Mouse (Mus musculus): ENCODE measurements around the gene Gprin3.

Gprin3 gene

DNA sequence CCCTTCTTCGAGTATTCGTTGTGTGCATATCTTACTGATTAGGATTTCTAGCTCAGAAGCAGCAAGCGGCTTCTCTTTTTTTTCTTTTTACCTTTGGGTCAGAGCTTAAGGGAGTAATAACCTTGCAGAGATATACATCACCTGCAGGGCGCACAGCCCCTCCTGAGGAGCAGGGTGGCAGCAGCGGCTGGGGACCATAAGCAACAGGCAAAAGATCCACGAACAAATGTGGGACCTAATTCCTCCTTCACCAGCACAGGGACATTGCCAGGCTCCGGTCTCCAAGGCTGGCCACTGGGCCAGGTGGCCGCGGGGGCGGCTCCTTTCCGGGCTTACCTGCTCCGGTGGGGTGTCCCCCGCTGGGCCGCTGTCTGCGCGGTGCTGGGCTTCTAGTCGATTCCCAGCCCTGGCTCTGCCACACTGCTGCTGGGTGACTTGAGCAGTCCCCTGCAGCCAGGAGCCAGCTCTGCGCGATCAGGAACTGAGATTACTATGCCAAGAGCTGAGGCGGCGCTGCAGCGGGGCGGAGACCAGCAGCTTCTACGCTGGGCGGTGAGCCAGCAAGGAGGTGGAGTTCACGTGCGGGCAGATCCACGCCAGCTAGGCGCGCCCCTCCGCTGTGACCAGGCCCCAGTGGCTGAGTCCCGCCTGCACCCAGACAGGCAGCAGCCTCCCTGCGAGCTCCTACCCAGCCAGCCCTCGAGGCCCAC, at the start of gene Gprin3:
Gene Gprin3 (minus strand): TSS at position 471 of the 710 bp plus-strand sequence.
- DNase-seq, result peak; percentile 90

DNA sequence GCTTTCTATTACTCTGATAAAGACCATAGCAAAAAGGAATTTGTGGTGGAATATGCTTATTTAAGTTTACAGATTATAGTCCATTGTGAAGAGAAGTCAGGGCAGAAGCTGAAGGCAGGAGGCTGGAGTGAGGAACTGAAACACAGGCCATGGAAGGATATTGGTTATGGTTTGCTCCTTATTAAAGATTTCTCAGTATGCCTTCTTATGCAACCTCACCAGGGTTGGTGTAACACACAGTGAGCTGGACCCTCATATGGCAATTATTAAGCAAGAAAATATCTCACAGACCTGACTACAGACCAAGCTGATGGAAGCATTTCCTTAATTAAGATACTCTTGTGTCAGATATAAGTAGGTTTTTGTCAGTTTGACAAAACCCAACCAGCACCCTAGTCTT, 32.8 kb upstream of the Gprin3 start:
- DNase-seq, result no peak

DNA sequence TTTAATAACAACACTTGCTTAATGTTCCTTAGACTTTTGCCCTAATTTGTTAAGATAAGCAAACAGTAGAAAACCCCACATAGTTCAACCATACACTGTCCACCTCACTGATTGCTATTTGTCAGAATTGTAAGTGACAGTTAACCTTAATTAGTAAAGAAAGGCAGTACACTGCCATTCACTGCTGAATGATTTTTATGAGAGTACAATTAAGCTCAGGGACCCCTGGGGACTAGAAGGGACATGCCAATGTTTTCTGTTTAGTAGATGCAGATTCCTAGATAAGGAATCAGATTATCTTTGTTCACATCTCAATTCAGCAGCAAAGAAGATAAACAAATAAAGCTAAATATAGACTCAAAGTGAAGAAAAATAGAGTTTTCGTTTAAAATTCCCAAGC, 30.0 kb upstream of the Gprin3 start:
- no peak for DNase-seq

DNA sequence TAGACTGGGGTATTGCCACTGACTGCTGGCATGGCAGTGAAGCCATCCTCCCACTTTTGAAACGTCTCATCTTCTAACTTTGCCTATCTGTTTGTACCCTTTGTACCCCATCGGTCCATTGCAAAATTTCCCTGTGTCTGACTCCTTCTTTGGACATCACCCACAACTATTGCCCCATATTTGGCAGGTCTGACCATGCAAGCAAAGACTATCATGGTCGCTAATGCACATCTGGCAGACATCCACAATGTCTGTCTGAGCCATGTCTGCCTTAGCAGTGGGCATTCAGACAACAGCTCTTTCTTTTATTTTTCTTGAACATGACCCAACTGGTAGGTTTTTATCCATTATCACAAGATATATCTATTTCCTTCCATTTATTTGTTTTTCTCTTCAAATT, 25.3 kb upstream of the Gprin3 start:
- DNase-seq, result no peak

DNA sequence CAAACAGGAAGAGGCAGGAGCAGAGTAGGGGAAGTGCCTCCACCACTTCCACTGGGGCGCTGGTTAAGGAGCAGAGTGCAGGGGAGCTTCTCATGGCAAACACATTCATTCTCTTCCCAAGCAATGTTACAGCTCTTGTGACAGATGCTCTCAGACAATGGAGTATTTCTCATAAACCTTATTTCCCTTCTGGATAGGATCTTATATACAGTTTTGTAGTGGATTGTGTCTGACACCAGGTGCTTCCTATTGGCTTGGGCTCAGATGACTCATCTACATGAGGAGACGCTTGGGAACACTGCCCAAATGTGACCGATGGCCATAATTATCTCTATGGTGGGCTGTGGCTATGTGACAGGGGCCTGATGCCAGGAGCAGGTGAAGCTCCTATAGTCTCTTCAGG, 19.0 kb upstream of the Gprin3 start:
- DNase-seq, result no peak

DNA sequence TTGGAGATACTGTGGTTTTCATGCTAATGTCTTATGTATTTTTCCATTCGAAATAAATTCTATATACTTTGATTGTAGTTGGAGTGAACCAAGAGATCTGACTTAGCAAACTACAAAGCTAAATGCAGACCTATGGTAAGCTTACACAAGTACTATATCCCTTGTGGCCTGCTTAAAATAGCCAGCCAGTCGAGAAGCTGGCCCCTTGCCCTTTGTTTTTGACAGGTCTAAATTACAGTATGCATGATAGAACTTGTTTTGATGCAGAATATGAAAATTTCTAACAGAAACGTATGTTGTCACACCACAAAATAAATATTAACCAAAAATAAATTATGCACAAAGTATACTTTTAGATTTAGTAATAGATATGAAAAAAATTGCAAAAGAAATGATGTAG, 9.8 kb upstream of the Gprin3 start:
- no peak for DNase-seq

DNA sequence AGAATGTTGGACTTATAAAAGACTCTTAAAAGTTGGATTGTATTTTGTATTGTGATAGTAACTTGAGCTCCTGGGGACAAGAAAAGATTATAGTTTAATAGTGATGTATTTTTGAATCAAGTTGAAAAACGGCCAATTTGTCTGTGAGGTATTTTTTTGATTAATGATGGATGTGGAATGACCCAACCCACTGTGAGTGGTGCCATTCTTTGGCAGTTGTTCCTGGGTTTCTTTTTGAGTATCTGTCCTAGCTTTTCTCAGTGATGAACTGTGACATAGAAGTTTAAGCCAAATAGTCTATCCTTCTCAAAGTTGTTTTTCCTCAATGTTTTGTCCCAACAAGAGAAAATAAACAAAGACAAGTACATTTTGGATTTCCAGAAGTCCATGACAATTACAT, 7.0 kb upstream of the Gprin3 start:
- no peak for DNase-seq

DNA sequence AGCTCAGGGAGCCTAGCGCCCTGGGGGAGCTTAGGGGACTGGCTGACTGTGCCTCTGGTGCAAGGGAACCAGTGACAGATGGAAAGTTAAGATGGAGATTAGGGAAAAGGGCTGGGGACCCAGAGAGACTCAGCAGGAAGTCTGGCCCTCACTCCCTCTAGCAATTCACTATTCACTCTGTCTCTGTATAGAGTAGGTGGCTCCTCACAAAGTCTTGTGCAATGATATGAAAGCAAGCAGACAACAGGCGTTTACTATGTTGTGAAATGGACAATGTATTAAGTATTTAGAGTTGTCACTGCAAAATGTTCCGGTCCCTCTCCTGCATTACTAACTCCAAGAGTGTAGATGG, 416 bp upstream of the Gprin3 start:
- DNase-seq, result no peak

DNA sequence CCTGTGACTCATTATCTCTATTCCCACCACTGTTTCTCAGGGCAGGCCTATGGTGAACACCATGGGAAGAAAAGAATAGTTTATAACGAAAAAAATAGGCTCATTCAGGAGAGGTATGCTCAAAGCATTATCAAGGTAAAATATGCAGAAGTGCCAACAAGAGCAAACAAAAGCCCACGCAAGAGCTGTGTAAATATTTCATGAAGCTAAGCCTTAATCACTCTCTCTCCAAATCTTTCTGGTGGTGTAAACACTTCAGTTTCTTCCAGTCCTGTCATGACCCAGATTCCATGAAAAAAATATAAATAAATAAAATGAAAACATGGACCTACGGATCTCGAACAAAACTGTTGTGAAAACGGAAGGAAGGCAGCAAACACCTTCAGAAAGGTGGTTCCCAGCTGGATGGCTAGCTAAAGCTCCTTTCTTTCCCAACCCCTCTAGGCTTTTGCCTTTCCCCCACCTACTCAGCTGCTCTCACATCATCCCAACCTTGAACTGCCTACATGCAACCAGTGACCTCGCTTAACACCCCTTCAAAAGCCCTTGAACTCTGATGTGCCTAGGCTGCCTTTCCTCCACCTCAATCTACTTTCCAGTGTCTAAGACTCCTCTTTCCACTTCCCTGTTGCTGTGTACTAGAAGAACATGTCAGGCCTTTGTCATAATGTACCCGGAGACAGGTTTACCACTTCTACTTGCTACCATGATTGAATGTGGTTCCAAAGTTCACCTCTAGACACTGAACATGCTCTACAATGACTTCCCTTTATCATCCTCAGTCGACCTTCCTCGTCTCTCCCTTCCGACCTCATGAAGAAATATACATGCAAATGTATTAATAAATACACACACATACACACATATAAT, 988 bp downstream of the Gprin3 start:
- no peak for DNase-seq

DNA sequence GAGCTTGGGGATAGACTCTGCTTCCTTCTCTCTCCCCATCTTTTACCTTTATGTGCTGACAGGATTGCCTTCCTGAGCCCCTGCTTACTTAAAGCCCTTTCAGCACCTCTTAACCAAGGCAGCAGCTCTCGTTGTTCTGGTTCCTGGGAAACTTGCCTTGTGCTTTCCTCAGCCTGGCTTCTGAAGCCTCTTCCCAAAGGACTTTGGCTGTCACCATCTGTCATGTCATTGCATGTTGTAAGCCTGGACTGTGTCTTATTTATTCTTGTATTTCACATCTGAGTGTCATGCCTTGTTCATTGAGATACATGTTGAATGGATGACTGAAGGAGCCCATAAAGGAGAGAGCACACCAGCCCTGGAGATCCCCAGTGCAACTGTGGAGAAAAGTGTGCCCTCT, 2.3 kb downstream of the Gprin3 start:
- DNase-seq, result no peak

DNA sequence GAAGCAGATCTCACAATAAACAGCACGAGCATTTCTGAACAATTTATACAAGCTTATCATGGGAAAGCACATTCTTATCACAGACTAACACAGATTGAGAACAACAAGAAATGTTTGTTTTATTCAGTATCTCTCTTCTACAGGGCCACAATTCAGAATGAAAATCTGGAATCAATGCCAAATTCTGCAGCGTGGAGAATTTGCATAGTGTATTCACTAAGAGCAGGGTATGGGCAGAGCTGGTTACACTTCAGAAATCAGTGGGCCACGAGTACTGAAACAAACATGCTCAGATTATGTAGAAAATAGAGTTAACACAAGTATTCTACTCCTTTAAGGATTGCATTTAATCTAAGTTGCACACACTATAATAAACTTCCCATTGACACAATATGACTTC, 6.8 kb downstream of the Gprin3 start:
- DNase-seq, result no peak

DNA sequence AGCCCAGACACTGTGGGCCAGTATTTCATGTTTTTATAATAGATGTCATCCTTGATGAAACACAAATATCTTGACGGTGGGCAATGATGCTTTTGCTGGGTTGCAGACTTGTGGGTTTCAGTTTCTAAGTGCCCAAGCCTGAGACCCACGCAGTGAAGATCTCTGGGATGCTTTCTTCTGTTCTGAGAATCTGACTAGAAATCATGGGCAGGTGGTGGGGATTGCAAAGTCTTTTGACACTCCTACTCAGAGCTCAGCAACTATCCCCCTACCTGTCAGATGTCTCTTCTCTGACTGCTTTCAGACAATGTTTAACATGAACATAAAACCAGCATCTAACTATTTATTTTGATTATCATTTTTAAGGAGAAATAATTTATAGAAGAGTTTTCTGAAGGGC, 7.4 kb downstream of the Gprin3 start:
- no peak for DNase-seq

DNA sequence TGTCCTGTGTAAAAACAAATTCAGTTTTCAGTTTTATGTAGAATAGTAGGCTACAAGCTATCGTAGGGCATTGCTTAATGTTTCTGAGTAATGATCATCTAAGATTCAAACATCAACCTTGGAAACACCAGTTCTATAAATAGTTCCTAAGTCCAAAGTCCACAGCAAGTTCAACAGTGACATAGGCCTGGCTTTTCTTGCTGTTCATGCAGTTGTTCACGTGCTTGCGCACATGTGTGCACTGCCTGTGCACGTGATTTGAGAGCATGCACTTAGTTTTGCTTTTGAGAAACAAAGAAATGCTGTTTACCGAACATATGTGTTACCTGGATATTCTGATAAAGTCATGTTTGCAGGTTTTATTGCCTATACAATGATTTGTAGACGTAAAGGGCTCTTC, 11.3 kb downstream of the Gprin3 start:
- DNase-seq, result no peak

DNA sequence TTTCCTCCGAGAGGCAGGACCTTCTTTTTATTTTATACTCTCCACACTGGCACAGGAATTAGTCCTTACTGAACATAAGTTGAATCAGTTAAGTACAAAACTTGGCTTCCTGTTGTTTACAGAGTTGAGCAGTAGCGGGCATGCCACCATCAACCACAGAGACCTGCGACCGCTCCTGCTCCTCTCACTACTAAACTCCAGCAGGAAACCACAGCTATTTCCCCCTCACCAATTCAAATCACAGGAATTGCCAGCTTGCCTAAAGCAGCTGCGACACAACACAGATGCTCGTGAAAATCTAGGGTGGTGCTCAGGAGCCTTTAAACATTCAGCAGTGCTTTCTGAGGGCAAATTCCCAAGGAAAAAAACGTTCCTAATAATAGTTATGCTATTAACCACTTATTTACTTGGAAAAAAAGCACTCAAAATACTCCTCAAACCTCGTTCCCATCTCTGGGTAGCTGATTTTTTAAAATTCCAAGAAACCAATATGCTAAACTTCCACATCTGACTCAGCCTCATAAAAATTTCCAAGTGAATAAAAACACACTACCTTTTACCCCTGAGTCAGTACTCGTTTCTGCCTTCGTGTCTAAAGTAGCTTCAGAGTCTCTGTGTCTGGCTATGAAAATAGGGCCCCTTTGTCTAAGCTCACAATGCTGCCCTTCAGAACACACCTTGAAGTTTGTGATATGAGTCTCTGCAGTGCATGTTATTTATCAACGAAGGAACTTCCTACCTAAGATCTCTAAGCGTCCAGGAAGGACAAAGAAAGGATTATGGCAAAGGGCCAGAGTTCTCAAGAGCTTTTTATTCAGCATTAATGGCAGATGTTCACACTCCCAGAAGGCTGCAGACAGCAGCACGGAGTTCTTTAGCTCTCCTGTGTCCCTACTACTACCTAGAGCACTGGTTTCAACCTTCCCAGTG, 13.4 kb downstream of the Gprin3 start:
- no peak for DNase-seq

DNA sequence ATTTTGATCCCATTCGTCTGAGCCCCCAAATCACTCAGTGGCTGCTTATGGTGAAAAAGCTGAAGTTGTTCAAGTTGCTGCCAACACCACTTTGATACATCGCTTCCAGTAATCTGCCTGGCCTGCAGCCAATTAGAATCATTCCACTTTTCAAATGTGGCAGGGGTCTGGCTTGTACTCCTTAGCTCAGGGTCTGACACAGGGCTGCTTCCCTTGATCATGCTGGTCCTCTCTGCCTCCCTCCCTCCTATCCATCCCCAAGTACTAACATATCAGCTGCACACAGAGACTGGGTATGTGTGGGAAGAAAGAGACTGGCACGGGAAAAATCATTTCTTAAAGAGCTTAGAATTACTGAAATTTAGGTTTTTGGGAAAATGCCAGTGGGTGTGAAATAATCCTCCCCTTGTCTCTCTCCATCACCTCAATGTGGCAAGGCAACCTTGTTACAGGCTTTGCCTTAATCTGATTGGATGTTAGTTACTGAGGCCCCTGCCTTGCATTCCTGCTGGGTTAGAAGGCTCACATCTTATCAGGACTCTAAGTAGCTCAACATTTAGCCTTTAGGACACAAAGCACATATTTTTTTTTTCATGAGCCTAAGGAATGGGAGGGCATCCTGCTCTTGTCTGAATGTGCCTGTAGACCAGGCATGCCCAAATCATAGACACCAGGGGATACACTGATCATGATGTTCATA, 16.9 kb downstream of the Gprin3 start:
- DNase-seq, result no peak

DNA sequence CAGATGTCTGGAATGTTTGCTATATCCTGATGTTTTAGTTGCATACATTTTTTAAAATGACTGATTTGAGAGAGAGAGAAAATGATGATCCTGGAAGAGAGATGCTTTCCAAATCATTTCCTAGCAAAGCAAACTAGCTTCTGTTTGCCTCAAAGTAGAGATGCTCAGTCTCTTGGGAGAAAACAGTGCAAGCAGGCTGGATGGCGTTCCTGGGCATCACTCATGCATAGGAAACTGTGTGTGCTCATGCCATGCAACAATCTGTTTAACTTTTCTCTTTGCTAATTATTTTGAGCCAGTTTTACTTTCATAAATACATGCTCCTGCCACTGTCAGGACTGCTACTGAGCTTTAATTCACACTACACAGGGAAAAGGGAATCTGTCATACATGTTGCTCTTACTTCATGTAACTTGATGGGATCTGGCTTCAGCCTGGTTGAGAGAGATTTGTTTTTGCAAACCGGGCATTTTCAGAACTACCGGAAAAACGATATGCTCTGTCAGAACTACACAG, 18.6 kb downstream of the Gprin3 start:
- no peak for DNase-seq

DNA sequence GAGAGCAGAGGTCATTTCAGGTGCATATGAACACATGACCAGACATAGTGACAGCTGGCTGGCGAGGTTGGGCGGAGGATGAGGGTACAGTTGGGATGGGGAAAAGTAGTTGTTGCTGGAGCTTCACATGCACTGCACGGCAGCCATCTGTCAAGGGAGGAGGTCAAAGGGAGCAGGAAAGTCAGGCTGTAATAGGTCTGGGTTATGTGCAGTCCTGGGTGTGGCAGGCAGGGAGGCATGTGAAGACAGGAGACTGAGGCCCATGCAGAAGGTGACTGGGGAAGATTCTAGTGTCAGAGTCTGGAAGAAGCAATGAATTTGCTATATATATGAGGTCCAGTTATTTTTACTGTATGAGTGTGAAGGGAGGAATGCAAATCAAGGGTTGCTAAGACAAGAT, 35.9 kb downstream of the Gprin3 start:
- DNase-seq, result no peak

DNA sequence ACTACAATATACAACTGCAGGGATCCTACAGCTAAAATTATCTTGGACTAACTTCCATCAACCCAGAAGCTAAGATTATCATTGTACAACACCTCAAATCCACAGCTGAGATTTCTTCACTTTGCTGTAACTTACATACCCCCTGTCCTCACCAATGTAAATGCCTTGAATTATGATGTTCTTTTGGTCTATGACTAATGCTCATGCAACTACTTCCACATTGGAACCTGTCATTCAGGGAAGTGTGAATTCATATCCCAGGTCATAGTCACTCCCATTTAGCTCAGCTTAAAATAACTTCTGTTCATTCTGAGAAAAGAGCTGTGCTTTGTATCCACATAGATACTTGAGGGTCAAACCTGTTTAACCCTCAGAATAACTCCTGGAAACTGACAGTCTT, 60.8 kb downstream of the Gprin3 start:
- DNase-seq, result no peak

DNA sequence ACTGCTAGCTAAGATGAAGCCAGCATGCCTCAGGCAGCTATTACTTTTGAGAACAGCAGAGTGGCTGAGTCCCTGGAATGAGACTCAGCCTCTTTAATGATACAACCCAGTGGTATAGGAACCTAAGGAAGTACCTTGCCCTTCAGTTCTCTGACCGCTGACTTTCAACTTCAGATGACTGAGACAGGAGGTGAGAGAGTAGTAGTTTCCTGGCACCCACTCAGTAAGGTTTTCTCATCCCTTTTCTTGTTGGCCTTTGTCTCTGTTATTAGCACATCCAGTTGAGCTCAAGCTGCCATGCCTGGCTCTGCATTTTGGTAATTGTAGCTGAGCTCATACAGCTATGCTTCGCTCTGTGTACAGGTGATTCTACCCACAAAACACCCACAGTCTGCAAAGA, 62.8 kb downstream of the Gprin3 start:
- DNase-seq, result no peak

DNA sequence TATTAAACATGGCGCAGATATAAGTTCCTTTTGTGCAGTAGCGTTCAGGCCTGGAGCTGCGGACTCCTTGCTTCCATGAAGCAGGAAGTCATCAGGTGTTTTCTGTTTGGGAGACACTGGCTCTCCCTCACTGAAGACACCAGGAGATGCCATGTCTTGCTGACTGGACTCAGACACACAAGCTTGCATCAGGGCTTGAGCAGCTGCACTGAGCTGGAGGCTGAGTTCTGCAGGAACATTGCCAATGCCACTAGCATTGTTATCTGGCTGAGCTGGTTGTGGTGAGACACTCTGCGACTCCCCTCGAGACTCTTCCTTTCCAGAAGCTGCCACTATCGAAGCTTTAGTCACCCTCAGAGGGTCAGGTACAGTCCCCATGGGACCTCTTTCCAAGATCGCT, 71.2 kb downstream of the Gprin3 start:
- DNase-seq, result no peak

DNA sequence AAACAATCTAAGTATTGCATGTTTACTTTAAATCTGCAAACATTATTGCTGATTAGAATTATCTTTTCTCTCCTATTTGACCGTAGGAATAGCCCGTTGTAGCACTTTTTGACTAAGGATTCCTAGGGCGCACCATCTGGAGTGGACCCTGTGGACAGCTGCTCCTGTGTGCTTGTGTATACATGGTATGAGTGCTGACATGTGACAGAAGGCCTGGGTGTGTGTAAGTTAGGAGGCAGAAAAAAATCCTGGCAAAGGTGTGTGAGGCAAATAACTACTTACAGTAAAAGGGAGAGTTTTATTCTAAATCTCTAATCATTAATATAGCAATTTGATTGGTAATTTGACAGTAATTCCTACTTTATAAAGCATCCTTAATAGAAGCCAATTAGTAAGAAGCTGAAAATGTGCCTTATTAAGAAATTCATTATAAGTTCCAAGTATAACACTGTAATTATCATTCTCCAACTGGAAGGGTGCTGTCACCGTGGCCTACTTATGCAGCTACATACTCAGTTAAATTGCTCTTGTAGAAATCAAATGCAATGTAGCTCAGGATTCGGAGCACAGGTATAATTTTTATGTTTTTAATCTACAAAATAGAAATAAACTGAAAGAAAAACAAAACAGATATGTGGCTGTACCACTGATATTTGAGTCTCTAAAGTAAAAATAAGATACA, 74.8 kb downstream of the Gprin3 start:
- no peak for DNase-seq

DNA sequence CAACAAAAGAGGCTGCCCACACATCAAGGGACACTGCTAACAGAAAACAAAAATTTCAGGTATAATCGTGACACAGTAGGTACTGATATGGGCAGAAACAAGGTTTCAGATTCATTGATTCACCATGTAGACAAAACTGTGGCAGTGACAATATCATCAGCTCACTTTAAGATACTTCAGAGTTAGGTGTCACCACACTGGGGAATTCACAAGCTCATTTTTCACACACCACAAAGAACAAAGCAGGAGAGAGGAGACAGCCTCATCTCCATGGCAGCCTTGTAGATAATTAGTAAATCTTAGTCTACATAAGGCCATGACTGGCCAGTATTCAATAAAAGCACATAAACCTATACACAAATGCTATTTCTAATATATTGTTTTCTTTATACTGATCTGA, 77.4 kb downstream of the Gprin3 start:
- no peak for DNase-seq
